In the genomic region with DNA sequence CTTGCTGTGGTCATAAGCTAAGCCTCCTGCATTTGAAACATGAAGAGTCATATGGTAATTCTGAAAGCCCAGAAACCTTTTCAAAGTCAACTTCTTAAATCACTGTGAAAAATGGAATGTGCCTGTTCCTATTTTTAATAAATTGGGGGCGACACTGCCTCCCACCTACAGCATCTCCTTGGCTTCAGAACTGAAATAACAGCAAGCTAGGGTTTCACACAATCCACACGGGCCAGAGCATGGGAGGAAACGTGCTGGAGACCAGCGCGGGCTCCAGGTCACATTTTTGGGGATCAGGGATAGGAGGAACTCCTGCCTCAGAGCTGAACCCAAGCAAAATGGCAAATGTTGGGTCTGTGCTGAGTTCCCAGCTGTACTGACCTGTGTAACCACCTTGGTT, we compare ENCODE assay signal across 18 mouse cellular contexts. TPM values are rescaled to one million over a fixed set of nuclear protein-coding genes. Genes with fewer than 3 reads are reported as not detected.
"Had no signal": no experiment of that assay in that cellular context is flagged by ENCODE, and none has a peak within 500 bp of the region (broad histone marks: within the 10 kb centered on the region; RNA-seq: fewer than 3 reads in every experiment).

No protein-coding gene starts in this region.

- H3K27me3 ChIP-seq: intestine, embryonic 15.5 days; kidney, embryonic 15.5 days; liver, embryonic 13.5 days had no signal

- H3K4me3 ChIP-seq: intestine, embryonic 15.5 days; kidney, embryonic 15.5 days; liver, embryonic 13.5 days had no signal

- H3K4me1 ChIP-seq: intestine, embryonic 15.5 days; kidney, embryonic 15.5 days; liver, embryonic 13.5 days had no signal

- H3K36me3 ChIP-seq: intestine, embryonic 15.5 days; kidney, embryonic 15.5 days; liver, embryonic 13.5 days had no signal

- H3K27ac ChIP-seq: intestine, embryonic 15.5 days; kidney, embryonic 15.5 days; liver, embryonic 13.5 days; stomach, postnatal 0 days had no signal

- DNase-seq: kidney, adult 11 months; kidney, adult 8-10 months; kidney, postnatal 10 days; kidney, postnatal 36 days; liver, embryonic 13.5 days; lung, adult 2 months; lung, postnatal 14 days; lung, postnatal 4 days; midbrain, embryonic 14.5 days; thymus, adult 2 months; thymus, postnatal 14 days; thymus, postnatal 4 days had no signal

- H3K9ac ChIP-seq: intestine, embryonic 15.5 days; kidney, embryonic 15.5 days; liver, embryonic 13.5 days had no signal

RNA-seq across cellular contexts. Expression of gene Stk32c, which starts 33.8 kb away (rescaled TPM):
- total RNA-seq: megakaryocyte progenitor cell, adult 5-6 weeks; megakaryocyte-erythroid progenitor cell, adult 5-6 weeks had no signal
- polyA plus RNA-seq: liver, embryonic 13.5 days; liver, embryonic 16.5 days had no signal
